Mouse (Mus musculus): ENCODE measurements around the gene Cdhr2.

DNA sequence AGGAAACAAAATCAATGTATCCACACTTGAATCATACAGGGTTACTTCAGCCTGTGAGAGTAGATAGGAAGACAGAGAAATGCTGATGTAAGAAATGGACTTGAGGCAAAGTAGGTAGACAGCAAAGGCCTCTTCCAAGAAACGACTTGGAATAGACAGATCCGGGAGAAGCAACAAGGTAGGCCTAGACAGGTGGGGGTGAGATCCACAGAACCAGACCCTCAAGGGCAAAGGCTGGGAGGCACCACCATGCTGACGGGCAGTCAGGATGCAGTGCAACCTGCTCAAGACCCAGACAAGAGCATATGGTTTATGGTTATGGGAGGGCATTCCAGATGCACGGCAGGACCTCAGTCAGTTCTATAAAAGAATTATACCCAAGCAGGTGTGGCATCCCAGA is 65.8 kb downstream of the Cdhr2 start:
- TF ChIP-seq CTCF (IDR thresholded peaks at IDR 0.05): no peak
- TF ChIP-seq EP300 (IDR thresholded peaks at IDR 0.05): no peak

Measured in lung, postnatal 0 days (tissue).